Mouse (Mus musculus): ENCODE measurements around the gene Wdr77. TPM values are rescaled to one million over a fixed set of nuclear protein-coding genes. Genes with fewer than 3 reads are reported as not detected.
"Not testable (repeated sequence)": the region's sequence is repeated elsewhere in the genome, so short reads cannot be mapped to it uniquely, and the experiment has no call there.

Gene Wdr77
- 49.9 and 64.8 TPM in 2 replicates for total RNA-seq (2014; rRNA removed)
- 62.2 and 77.7 TPM in 2 replicates for polyA plus RNA-seq (2015; fragmentation: Nextera tagmentation; extraction: Ambion mirVana)

GRCm38 (mm10) chr3:105958974-105959580 is at the start of gene Wdr77:
Wdr77 (plus strand) TSS chr3:105959369.
- DNase-seq (peak; percentile 99), ATAC-seq (peak; percentile 98)
- H3K9ac ChIP-seq, result peak within 1 kb of the TSS; percentile 97
- 1% methylated on average over 50 of the region's 52 CpGs for WGBS
- H3K27me3 ChIP-seq (ENCODE audit: insufficient read depth, low read length), result no peaks in the 10 kb centered on the region
- TF ChIP-seq CTCF (IDR thresholded peaks at IDR 0.05; ENCODE audit: low read depth), result no peak
- peak within 1 kb of the TSS; percentile 77 for H3K4me3 ChIP-seq (ENCODE audit: low read depth, low read length)
- peak within 1 kb of the TSS; percentile 93 for H3K27ac ChIP-seq (ENCODE audit: low read depth, low read length)
- H3K36me3 ChIP-seq (ENCODE audit: insufficient read depth), result peaks cover 31% of the 10 kb centered on the region
- H3K4me1 ChIP-seq (ENCODE audit: insufficient read depth), result peaks cover 17% of the 10 kb centered on the region
- H3K9me3 ChIP-seq (ENCODE audit: low read length), result no peaks in the 10 kb centered on the region
- H3K4me2 ChIP-seq (ENCODE audit: low read depth), result peak within 1 kb of the TSS; percentile 87

- ATAC-seq (no peak), DNase-seq (no peak)
- no peak for TF ChIP-seq CTCF (IDR thresholded peaks at IDR 0.05; ENCODE audit: low read depth)
- 72% methylated on average over 11 of the region's 11 CpGs for WGBS
- H3K4me2 ChIP-seq (ENCODE audit: low read depth), result no peak overlapping the region
- H3K9ac ChIP-seq, result no peak overlapping the region
- no peak overlapping the region for H3K27ac ChIP-seq (ENCODE audit: low read depth, low read length)
- H3K4me3 ChIP-seq (ENCODE audit: low read depth, low read length), result no peak overlapping the region
- H3K27me3 ChIP-seq (ENCODE audit: insufficient read depth, low read length), result no peaks in the 10 kb centered on the region
- no peaks in the 10 kb centered on the region for H3K36me3 ChIP-seq (ENCODE audit: insufficient read depth)
- no peaks in the 10 kb centered on the region for H3K4me1 ChIP-seq (ENCODE audit: insufficient read depth)
- no peaks in the 10 kb centered on the region for H3K9me3 ChIP-seq (ENCODE audit: low read length)
These were observed 48.5 kb upstream of the Wdr77 start for GRCm38 (mm10) chr3:105910519-105911190.

GRCm38 (mm10) chr3:105912097-105912880 is 46.9 kb upstream of the Wdr77 start:
- Histone ChIP-seq H3K4me1 (ENCODE audit: insufficient read depth) (no peaks in the 10 kb centered on the region), H3K9me3 (ENCODE audit: low read length) (no peaks in the 10 kb centered on the region), H3K9ac (no peak overlapping the region), H3K4me2 (ENCODE audit: low read depth) (no peak overlapping the region), H3K4me3 (ENCODE audit: low read depth, low read length) (no peak overlapping the region), H3K36me3 (ENCODE audit: insufficient read depth) (no peaks in the 10 kb centered on the region), H3K27ac (ENCODE audit: low read depth, low read length) (no peak overlapping the region), H3K27me3 (ENCODE audit: insufficient read depth, low read length) (no peaks in the 10 kb centered on the region)
- no peak for ATAC-seq
- no peak for DNase-seq
- 83% methylated on average over 9 of the region's 9 CpGs for WGBS
- no peak for TF ChIP-seq CTCF (IDR thresholded peaks at IDR 0.05; ENCODE audit: low read depth)

GRCm38 (mm10) chr3:105913839-105914681 is 45.1 kb upstream of the Wdr77 start:
- Histone ChIP-seq H3K9me3 (ENCODE audit: low read length) (no peaks in the 10 kb centered on the region), H3K9ac (no peak overlapping the region), H3K4me2 (ENCODE audit: low read depth) (no peak overlapping the region), H3K27me3 (ENCODE audit: insufficient read depth, low read length) (no peaks in the 10 kb centered on the region), H3K4me1 (ENCODE audit: insufficient read depth) (no peaks in the 10 kb centered on the region), H3K36me3 (ENCODE audit: insufficient read depth) (no peaks in the 10 kb centered on the region), H3K27ac (ENCODE audit: low read depth, low read length) (no peak overlapping the region), H3K4me3 (ENCODE audit: low read depth, low read length) (no peak overlapping the region)
- DNase-seq (no peak), ATAC-seq (peak; percentile 36; the same call in 1 of the 2 replicates)
- 82% methylated on average over 10 of the region's 10 CpGs for WGBS
- no peak for TF ChIP-seq CTCF (IDR thresholded peaks at IDR 0.05; ENCODE audit: low read depth)

GRCm38 (mm10) chr3:105915281-105915680 is 43.9 kb upstream of the Wdr77 start:
- Histone ChIP-seq H3K27me3 (ENCODE audit: insufficient read depth, low read length) (no peaks in the 10 kb centered on the region), H3K27ac (ENCODE audit: low read depth, low read length) (no peak overlapping the region), H3K36me3 (ENCODE audit: insufficient read depth) (no peaks in the 10 kb centered on the region), H3K4me2 (ENCODE audit: low read depth) (no peak overlapping the region), H3K4me3 (ENCODE audit: low read depth, low read length) (no peak overlapping the region), H3K9ac (no peak overlapping the region), H3K4me1 (ENCODE audit: insufficient read depth) (no peaks in the 10 kb centered on the region), H3K9me3 (ENCODE audit: low read length) (no peaks in the 10 kb centered on the region)
- no peak for TF ChIP-seq CTCF (IDR thresholded peaks at IDR 0.05; ENCODE audit: low read depth)
- ATAC-seq (no peak), DNase-seq (no peak)
- 38% methylated on average over 1 of the region's 1 CpGs for WGBS

GRCm38 (mm10) chr3:105916455-105916854 is 42.7 kb upstream of the Wdr77 start:
- not testable (repeated sequence) for H3K4me2 ChIP-seq (ENCODE audit: low read depth); ATAC-seq; H3K4me1 ChIP-seq (ENCODE audit: insufficient read depth); H3K9me3 ChIP-seq (ENCODE audit: low read length); H3K27ac ChIP-seq (ENCODE audit: low read depth, low read length); H3K4me3 ChIP-seq (ENCODE audit: low read depth, low read length); H3K27me3 ChIP-seq (ENCODE audit: insufficient read depth, low read length); H3K36me3 ChIP-seq (ENCODE audit: insufficient read depth); DNase-seq; H3K9ac ChIP-seq

Data from forebrain, postnatal 0 days (tissue).